Mouse (Mus musculus) embryonic fibroblast, embryonic 13.5 days (primary cell): Measurements from ENCODE around the gene Sestd1.

ENCODE experiments used
- CTCF ChIP-seq: IDR thresholded peaks from 2 replicates; pipeline ENCODE4 v1.5.1; 2011; ENCODE audit warnings: mild to moderate bottlenecking, control low read depth, low read length, moderate library complexity, borderline replicate concordance; ENCODE audit not compliant: insufficient read depth
- POLR2A ChIP-seq: IDR thresholded peaks from 2 replicates; pipeline ENCODE4 v1.6.1; 2011; ENCODE audit warnings: low read depth, mild to moderate bottlenecking, control low read depth, low read length, moderate library complexity

- no peak for TF ChIP-seq CTCF
- TF ChIP-seq POLR2A = no peak
Observed at GRCm38 (mm10) chr2:77301687-77302389, 21.4 kb upstream of the Sestd1 start.
